Mouse (Mus musculus): ENCODE results near the gene Carnmt1.

DNA sequence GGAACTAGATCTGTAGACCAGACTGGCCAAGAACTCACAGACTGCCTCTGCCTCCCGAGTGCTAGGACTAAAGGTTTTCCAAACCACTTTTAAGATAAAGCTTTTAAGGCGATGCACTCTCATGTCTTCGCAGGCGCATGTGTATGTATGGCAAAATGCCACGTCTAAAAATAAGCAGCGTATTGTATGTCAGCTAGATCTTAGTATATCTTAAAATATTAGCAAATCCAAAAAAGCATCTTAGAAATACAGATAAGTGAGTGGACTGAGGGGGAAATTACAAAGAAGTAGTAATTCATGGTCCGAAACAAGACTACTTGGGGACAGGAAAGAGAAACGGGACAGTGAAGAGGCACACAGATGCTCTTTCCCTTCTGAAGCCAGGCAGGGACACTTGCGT, 41.0 kb downstream of the Carnmt1 start:
- TF ChIP-seq CTCF (IDR thresholded peaks at IDR 0.05; ENCODE audit: control insufficient read depth, insufficient read depth, insufficient read length) (no peak), FOSL1 (IDR thresholded peaks at IDR 0.05; ENCODE audit: insufficient read depth, low read length, poor library complexity, severe bottlenecking) (no peak), MAX (IDR thresholded peaks at IDR 0.05) (no peak), MYOG (IDR thresholded peaks at IDR 0.05; ENCODE audit: control insufficient read depth, extremely low read depth, insufficient read length) (no peak), MYOD1 (IDR thresholded peaks at IDR 0.05; ENCODE audit: control insufficient read depth, insufficient read length, low read depth) (no peak), USF1 (IDR thresholded peaks at IDR 0.05; ENCODE audit: low read depth) (no peak), CEBPB (IDR thresholded peaks at IDR 0.05; ENCODE audit: low read depth) (no peak)
